Mouse (Mus musculus): ENCODE measurements around the gene Arl14ep. TPM values are rescaled to one million over a fixed set of nuclear protein-coding genes. Genes with fewer than 3 reads are reported as not detected.

Gene Arl14ep
- total RNA-seq, 1 experiment from 2014 or later, result 29.7 TPM

GRCm38 (mm10) chr2:106954975-106955374, 19.2 kb downstream of the Arl14ep start:
- DNase-seq, result no peak

- peak; percentile 61 for DNase-seq
These were observed 31.8 kb downstream of the Arl14ep start for GRCm38 (mm10) chr2:106942451-106942850.

- no peak for DNase-seq
These were observed 38.5 kb downstream of the Arl14ep start for GRCm38 (mm10) chr2:106935681-106936080.

GRCm38 (mm10) chr2:106929906-106930305, 44.3 kb downstream of the Arl14ep start:
- DNase-seq, result peak; percentile 51

Other genes starting within 250 kb of the Arl14ep start
- not detected in 2 replicates for gene Fshb, start 85.2 kb upstream of the Arl14ep start, total RNA-seq (2021)

All from adrenal gland, postnatal 14 days (tissue).